Mouse (Mus musculus): ENCODE results near the gene Phldb2. TPM values are rescaled to one million over a fixed set of nuclear protein-coding genes. Genes with fewer than 3 reads are reported as not detected.

The Phldb2 gene
- total and polyA plus RNA-seq, 3 experiments: not detected

DNA sequence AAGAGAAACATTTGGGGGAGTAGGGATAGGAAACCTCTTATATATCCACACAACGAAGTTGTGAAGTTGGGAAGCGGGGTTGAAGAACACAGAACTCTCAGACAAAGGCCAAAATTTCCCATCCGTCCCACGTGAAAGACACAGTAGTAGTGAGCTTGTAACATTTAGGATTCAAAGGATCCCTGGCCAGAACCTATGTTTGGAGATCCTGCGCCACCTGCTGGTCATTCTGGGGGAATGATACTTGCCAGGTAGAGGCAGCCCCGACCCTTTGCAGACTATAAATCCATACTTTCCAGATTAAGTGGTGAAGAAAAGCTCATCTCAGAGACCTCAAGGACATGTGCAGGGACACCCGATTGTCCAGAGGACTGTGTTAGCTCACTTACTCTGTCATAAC is 14.1 kb upstream of the Phldb2 start:
- Histone ChIP-seq H3K4me1 (ENCODE audit: control insufficient read depth in 1 of 2, insufficient read depth in 2 of 2, low read length in 2 of 2) (no peaks in the 10 kb centered on the region), H3K9ac (ENCODE audit: control insufficient read depth, low read depth, low read length, poor library complexity, severe bottlenecking) (no peak overlapping the region), H3K79me2 (ENCODE audit: control insufficient read depth, insufficient read depth, low read length, poor library complexity) (no peaks in the 10 kb centered on the region), H3K27ac (ENCODE audit: control insufficient read depth, low read depth, low read length) (no peak overlapping the region), H3K36me3 (ENCODE audit: control insufficient read depth in 1 of 2, insufficient read depth in 2 of 2, low read length in 2 of 2) (no peaks in the 10 kb centered on the region), H3K27me3 (ENCODE audit: control insufficient read depth in 1 of 2, insufficient read depth in 2 of 2, low read length in 2 of 2) (no peaks in the 10 kb centered on the region), H3K4me3 (ENCODE audit: control insufficient read depth in 1 of 2, insufficient read depth in 1 of 2, low read depth in 2 of 2, low read length in 2 of 2) (no peak overlapping the region), H3K9me3 (replicated peaks; ENCODE audit: insufficient read depth, low read length) (no peaks in the 10 kb centered on the region)
- peak; percentile 57 for TF ChIP-seq RAD21 (IDR thresholded peaks at IDR 0.05; ENCODE audit: low read depth, low read length)
- no peak for TF ChIP-seq GATA1 (IDR thresholded peaks at IDR 0.05; ENCODE audit: low read depth, low read length)
- TF ChIP-seq MXI1 (IDR thresholded peaks at IDR 0.05; ENCODE audit: low read depth, low read length): no peak
- no peak for TF ChIP-seq RCOR1 (IDR thresholded peaks at IDR 0.05; ENCODE audit: low read depth, low read length)
- TF ChIP-seq POLR2AphosphoS5 (IDR thresholded peaks at IDR 0.05; ENCODE audit: borderline replicate concordance, low read depth, low read length): no peak
- TF ChIP-seq ZC3H11A (IDR thresholded peaks at IDR 0.05; ENCODE audit: low read depth, low read length): 0 out of 2 replicates have a peak, but pooled peaks have one; percentile 9
- TF ChIP-seq KAT2A (conservative IDR thresholded peaks at IDR 0.05; ENCODE audit: low read depth, low read length): no peak
- TF ChIP-seq CHD1 (IDR thresholded peaks at IDR 0.05; ENCODE audit: low read depth, low read length): no peak
- TF ChIP-seq TCF12 (IDR thresholded peaks at IDR 0.05; ENCODE audit: low read depth, low read length): no peak
- no peak for TF ChIP-seq ETS1 (IDR thresholded peaks at IDR 0.05; ENCODE audit: low read depth, low read length)
- TF ChIP-seq NRF1 (IDR thresholded peaks at IDR 0.05; ENCODE audit: insufficient read depth, low read depth, low read length, poor library complexity, severe bottlenecking): no peak
- TF ChIP-seq MAZ (IDR thresholded peaks at IDR 0.05; ENCODE audit: low read depth, low read length): no peak
- TF ChIP-seq MYC (IDR thresholded peaks at IDR 0.05; ENCODE audit: low read depth, low read length): no peak
- no peak for TF ChIP-seq SIN3A (IDR thresholded peaks at IDR 0.05; ENCODE audit: low read length)
- no peak for TF ChIP-seq MYB (IDR thresholded peaks at IDR 0.05; ENCODE audit: low read depth, low read length)
- TF ChIP-seq NELFE (IDR thresholded peaks at IDR 0.05; ENCODE audit: low read depth, low read length): no peak
- peak; percentile 70 for TF ChIP-seq SMC3 (IDR thresholded peaks at IDR 0.05; ENCODE audit: low read depth, low read length)
- no peak for TF ChIP-seq GABPA (IDR thresholded peaks at IDR 0.05; ENCODE audit: low read depth, low read length)
- TF ChIP-seq CTCF (IDR thresholded peaks at IDR 0.05 in 2 of 3, conservative IDR thresholded peaks at IDR 0.05 in 1 of 3; ENCODE audit: control insufficient read depth in 1 of 3, insufficient read depth in 1 of 3, low read depth in 2 of 3, low read length in 3 of 3, poor library complexity in 1 of 3, severe bottlenecking in 1 of 3): peak; percentile 58 to 76 (median 67)
- DNase-seq (ENCODE audit: low read depth, low spot score): peak; percentile 51

DNA sequence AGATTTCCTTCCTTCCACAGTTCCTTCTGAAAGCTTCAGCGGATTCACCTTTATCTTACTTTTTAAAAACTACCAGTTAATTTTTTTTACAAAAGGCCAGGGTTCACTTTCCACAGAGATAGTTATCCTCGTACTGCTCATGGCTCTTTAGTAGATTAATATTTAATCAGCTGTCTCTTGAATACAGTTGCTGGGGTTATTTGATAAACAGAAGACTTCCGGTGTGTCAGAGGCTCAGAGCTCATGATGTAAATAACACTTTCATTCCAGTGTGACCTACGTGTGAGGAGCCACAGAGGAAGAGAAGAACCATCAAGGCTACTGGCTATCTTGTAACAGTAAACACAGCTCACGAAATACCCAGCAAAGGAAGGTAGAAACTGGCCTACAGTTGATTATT is 13.2 kb upstream of the Phldb2 start:
- Histone ChIP-seq H3K36me3 (ENCODE audit: control insufficient read depth in 1 of 2, insufficient read depth in 2 of 2, low read length in 2 of 2) (no peaks in the 10 kb centered on the region), H3K27me3 (ENCODE audit: control insufficient read depth in 1 of 2, insufficient read depth in 2 of 2, low read length in 2 of 2) (no peaks in the 10 kb centered on the region), H3K79me2 (ENCODE audit: control insufficient read depth, insufficient read depth, low read length, poor library complexity) (no peaks in the 10 kb centered on the region), H3K9ac (ENCODE audit: control insufficient read depth, low read depth, low read length, poor library complexity, severe bottlenecking) (no peak overlapping the region), H3K9me3 (replicated peaks; ENCODE audit: insufficient read depth, low read length) (no peaks in the 10 kb centered on the region), H3K4me3 (ENCODE audit: control insufficient read depth in 1 of 2, insufficient read depth in 1 of 2, low read depth in 2 of 2, low read length in 2 of 2) (no peak overlapping the region), H3K27ac (ENCODE audit: control insufficient read depth, low read depth, low read length) (no peak overlapping the region), H3K4me1 (ENCODE audit: control insufficient read depth in 1 of 2, insufficient read depth in 2 of 2, low read length in 2 of 2) (no peaks in the 10 kb centered on the region)
- DNase-seq (ENCODE audit: low read depth, low spot score): no peak
- TF ChIP-seq RCOR1 (IDR thresholded peaks at IDR 0.05; ENCODE audit: low read depth, low read length): no peak
- no peak for TF ChIP-seq MAX (IDR thresholded peaks at IDR 0.05; ENCODE audit: low read length)
- no peak for TF ChIP-seq MYB (IDR thresholded peaks at IDR 0.05; ENCODE audit: low read depth, low read length)
- no peak for TF ChIP-seq ZNF384 (IDR thresholded peaks at IDR 0.05; ENCODE audit: low read depth, low read length)
- no peak for TF ChIP-seq ZC3H11A (IDR thresholded peaks at IDR 0.05; ENCODE audit: low read depth, low read length)
- TF ChIP-seq NRF1 (IDR thresholded peaks at IDR 0.05; ENCODE audit: insufficient read depth, low read depth, low read length, poor library complexity, severe bottlenecking): no peak
